Mouse (Mus musculus) liver, embryonic 12.5 days (tissue): ENCODE results near the gene Actrt2. TPM values are rescaled to one million over a fixed set of nuclear protein-coding genes. Genes with fewer than 3 reads are reported as not detected.

Experiments used
- ATAC-seq: fragments of 200-750 bp; cut with Nextera tagmentation; 2 replicates; pipeline ENCODE4 v1.8.0; 2017; ENCODE audit warnings: moderate number of reproducible peaks, mild to moderate bottlenecking, moderate library complexity
- H3K27ac ChIP-seq: fragments of 300-500 bp; sonication (generic); 2 replicates; pipeline ENCODE4 v1.5.1; 2016; ENCODE audit warnings: mild to moderate bottlenecking
- H3K27me3 ChIP-seq: fragments of 300-500 bp; sonication (generic); replicated peaks from 2 replicates; pipeline ENCODE4 v1.6.1; 2016; ENCODE audit warnings: mild to moderate bottlenecking, moderate library complexity
- H3K36me3 ChIP-seq: fragments of 300-500 bp; sonication (generic); 2 replicates; pipeline ENCODE4 v1.6.1; 2016; ENCODE audit warnings: mild to moderate bottlenecking, moderate library complexity
- H3K4me1 ChIP-seq: fragments of 300-500 bp; sonication (generic); 2 replicates; pipeline ENCODE4 v1.6.1; 2016
- H3K4me2 ChIP-seq: fragments of 300-500 bp; sonication (generic); 2 replicates; pipeline ENCODE4 v1.6.1; 2016; ENCODE audit warnings: mild to moderate bottlenecking, moderate library complexity
- H3K4me3 ChIP-seq: fragments of 300-500 bp; sonication (generic); 2 replicates; pipeline ENCODE4 v1.5.1; 2016; ENCODE audit warnings: mild to moderate bottlenecking, moderate library complexity
- H3K9ac ChIP-seq: fragments of 300-500 bp; sonication (generic); 2 replicates; pipeline ENCODE4 v1.6.1; 2016; ENCODE audit warnings: mild to moderate bottlenecking, moderate library complexity
- H3K9me3 ChIP-seq: fragments of 300-500 bp; sonication (generic); replicated peaks from 2 replicates; pipeline ENCODE4 v1.6.1; 2016; ENCODE audit warnings: mild to moderate bottlenecking, moderate library complexity
- WGBS: fragments of 180-500 bp; shearing (Covaris S2); methylation state at CpG from one replicate; pipeline ENCODE4 v1.1.7; 2016; ENCODE audit not compliant: insufficient replicate concordance; 5-methylcytosine and 5-hydroxymethylcytosine counted together
- polyA plus RNA-seq: library from polyadenylated mRNA; unstranded; fragments of >200 nt; fragmentation: Nextera tagmentation; extraction: Ambion mirVana; gene quantifications from 2 replicates; pipeline ENCODE4 v1.2.1, GENCODE M21; 2016

Gene Actrt2
- polyA plus RNA-seq, 1 experiment from 2014 or later: not detected

GRCm38 (mm10) chr4:154700921-154701412, 33.3 kb upstream of the Actrt2 start:
- H3K9me3 ChIP-seq: no peaks in the 10 kb centered on the region
- H3K36me3 ChIP-seq: no peaks in the 10 kb centered on the region
- H3K4me3 ChIP-seq: no peak overlapping the region
- peaks cover 5% of the 10 kb centered on the region; the same call in 1 of the 2 replicates for H3K27me3 ChIP-seq
- H3K9ac ChIP-seq: no peak overlapping the region
- ATAC-seq: no peak
- H3K27ac ChIP-seq: no peak overlapping the region
- no peak overlapping the region for H3K4me2 ChIP-seq
- WGBS: 77% methylated on average over 13 of the region's 13 CpGs
- H3K4me1 ChIP-seq: no peaks in the 10 kb centered on the region

DNA sequence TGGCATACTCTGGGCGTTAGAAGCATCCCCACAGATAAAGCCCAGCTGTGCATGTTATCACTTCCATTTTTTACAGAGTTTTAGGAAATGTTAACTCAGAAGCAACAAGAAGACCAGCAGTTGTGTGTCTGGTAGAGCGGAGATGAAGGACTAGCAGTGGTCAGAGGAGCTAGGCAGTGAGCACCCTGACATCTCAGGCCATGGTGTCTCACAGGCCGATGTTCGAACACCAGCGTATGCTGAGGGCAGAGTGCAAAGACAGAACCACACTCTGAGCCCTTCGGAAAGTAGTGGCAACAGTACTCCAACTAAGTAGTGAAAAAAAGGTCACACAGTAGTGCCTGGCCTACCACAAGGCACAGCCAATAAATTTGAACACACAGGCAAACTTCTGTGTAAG, 32.8 kb upstream of the Actrt2 start:
- Histone ChIP-seq H3K4me1 (no peaks in the 10 kb centered on the region), H3K27me3 (peaks cover 5% of the 10 kb centered on the region; the same call in 1 of the 2 replicates), H3K36me3 (no peaks in the 10 kb centered on the region), H3K4me3 (no peak overlapping the region), H3K4me2 (no peak overlapping the region), H3K9me3 (no peaks in the 10 kb centered on the region), H3K9ac (no peak overlapping the region), H3K27ac (no peak overlapping the region)
- ATAC-seq: no peak
- WGBS: 68% methylated on average over 6 of the region's 6 CpGs

GRCm38 (mm10) chr4:154699236-154699635, 31.6 kb upstream of the Actrt2 start:
- 45% methylated on average over 8 of the region's 8 CpGs for WGBS
- no peak overlapping the region for H3K4me2 ChIP-seq
- no peak overlapping the region for H3K4me3 ChIP-seq
- H3K36me3 ChIP-seq: no peaks in the 10 kb centered on the region
- H3K4me1 ChIP-seq: no peaks in the 10 kb centered on the region
- peaks cover 4% of the 10 kb centered on the region; the same call in 1 of the 2 replicates for H3K27me3 ChIP-seq
- no peak overlapping the region for H3K9ac ChIP-seq
- no peak for ATAC-seq
- H3K27ac ChIP-seq: no peak overlapping the region
- no peaks in the 10 kb centered on the region for H3K9me3 ChIP-seq

DNA sequence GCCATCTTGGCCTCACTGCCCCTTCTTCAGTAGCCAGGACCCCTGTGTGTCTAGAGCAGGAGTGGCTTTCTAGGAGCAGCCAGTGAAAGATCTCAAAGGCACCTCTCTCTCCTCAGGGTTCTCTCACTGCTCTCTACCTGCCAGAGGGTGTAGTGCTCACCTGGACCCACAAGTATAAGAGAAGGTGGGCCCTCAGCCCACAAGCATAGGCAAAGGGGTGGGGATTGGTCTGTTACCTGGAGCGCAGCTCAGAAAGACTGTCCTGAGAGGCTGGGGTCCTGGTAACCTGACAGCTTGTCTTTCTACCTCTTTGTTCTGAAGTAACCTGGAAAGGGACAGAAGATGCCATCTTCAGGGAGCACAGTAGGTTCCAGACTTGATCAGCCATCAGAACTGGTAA, 31.0 kb upstream of the Actrt2 start:
- Histone ChIP-seq H3K4me3 (no peak overlapping the region), H3K27me3 (no peaks in the 10 kb centered on the region; the same call in 1 of the 2 replicates), H3K4me2 (no peak overlapping the region), H3K9ac (no peak overlapping the region), H3K27ac (no peak overlapping the region), H3K36me3 (no peaks in the 10 kb centered on the region), H3K4me1 (no peaks in the 10 kb centered on the region), H3K9me3 (no peaks in the 10 kb centered on the region)
- 95% methylated on average over 1 of the region's 1 CpGs for whole genome bisulfite sequencing
- ATAC-seq: no peak

- no peak for ATAC-seq
- Histone ChIP-seq H3K4me1 (no peaks in the 10 kb centered on the region), H3K9ac (no peak overlapping the region), H3K4me2 (no peak overlapping the region), H3K27me3 (no peaks in the 10 kb centered on the region; the same call in 1 of the 2 replicates), H3K27ac (no peak overlapping the region), H3K4me3 (no peak overlapping the region), H3K36me3 (no peaks in the 10 kb centered on the region), H3K9me3 (no peaks in the 10 kb centered on the region)
- 67% methylated on average over 16 of the region's 16 CpGs for WGBS
Observed at GRCm38 (mm10) chr4:154698021-154698590, 30.4 kb upstream of the Actrt2 start.

DNA sequence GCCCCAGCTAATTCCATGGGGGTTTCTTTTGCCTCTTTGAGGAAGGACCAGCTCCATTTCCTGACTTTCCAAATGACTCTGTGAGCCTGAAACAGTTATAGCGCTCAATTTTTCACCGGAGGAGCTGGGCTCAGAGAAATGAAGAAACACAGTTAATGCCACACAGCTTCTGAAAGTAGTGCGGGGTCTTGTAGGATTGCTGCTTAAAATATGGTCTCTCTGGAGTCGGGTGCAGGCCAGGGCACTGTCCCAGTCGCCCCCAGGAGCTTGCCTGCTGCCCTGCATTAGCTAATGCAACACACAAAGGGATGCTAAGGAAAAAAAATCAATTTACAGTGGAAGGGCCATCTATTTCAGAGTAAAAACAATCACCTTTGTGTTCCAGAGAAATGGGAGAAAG, 29.8 kb upstream of the Actrt2 start:
- no peaks in the 10 kb centered on the region for H3K4me1 ChIP-seq
- H3K4me3 ChIP-seq: no peak overlapping the region
- ATAC-seq: no peak
- H3K36me3 ChIP-seq: no peaks in the 10 kb centered on the region
- H3K27ac ChIP-seq: no peak overlapping the region
- no peaks in the 10 kb centered on the region; the same call in 1 of the 2 replicates for H3K27me3 ChIP-seq
- no peak overlapping the region for H3K4me2 ChIP-seq
- H3K9ac ChIP-seq: no peak overlapping the region
- H3K9me3 ChIP-seq: no peaks in the 10 kb centered on the region
- WGBS: 62% methylated on average over 5 of the region's 5 CpGs

DNA sequence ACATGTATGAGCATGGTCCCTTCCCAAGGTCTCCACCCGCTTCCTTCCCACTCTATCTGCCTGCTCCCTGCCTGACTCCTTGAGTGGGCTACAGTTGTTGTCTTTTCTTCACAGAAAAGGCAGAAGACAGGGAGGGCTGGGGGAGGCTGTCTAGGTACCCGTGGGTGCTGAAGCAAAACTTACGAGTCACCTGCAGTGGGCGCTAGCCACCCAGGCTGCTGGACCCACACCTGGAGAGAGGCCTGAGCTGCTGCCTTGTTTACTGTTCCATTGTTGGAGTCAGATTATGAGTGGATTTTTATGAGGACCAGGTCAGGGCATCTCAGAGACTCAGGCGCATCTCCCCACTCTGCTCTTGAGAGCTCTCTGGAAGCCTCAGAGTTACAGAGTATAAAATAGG, 28.9 kb upstream of the Actrt2 start:
- Histone ChIP-seq H3K9ac (no peak overlapping the region), H3K4me1 (no peaks in the 10 kb centered on the region), H3K27me3 (no peaks in the 10 kb centered on the region; the same call in 1 of the 2 replicates), H3K27ac (no peak overlapping the region), H3K36me3 (no peaks in the 10 kb centered on the region), H3K4me2 (no peak overlapping the region), H3K9me3 (no peaks in the 10 kb centered on the region), H3K4me3 (no peak overlapping the region)
- no peak for ATAC-seq
- WGBS: 53% methylated on average over 5 of the region's 5 CpGs

DNA sequence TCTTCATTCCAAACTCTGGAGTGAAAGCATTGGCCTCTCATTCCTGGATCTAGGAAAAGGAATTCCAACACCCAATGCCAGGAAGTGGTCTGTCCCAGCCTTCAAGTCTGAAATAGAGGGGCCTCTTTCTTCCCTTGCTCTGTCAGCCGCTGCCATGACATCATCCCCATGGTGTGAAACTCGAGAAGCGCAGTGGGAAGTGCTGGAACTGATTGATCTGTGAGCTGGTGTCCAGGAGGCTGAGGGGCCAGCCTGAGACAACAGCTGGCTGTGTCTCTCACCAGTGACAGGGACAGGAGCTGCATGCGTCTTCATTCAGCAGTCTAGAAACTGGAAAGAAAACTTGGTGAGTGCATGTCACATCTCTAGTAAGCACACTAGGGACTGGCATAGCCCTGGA, 28.5 kb upstream of the Actrt2 start:
- H3K36me3 ChIP-seq: no peaks in the 10 kb centered on the region
- no peaks in the 10 kb centered on the region for H3K9me3 ChIP-seq
- no peaks in the 10 kb centered on the region for H3K4me1 ChIP-seq
- H3K9ac ChIP-seq: no peak overlapping the region
- no peaks in the 10 kb centered on the region; the same call in 1 of the 2 replicates for H3K27me3 ChIP-seq
- no peak for ATAC-seq
- WGBS: 13% methylated on average over 4 of the region's 4 CpGs
- H3K4me2 ChIP-seq: no peak overlapping the region
- no peak overlapping the region for H3K27ac ChIP-seq
- no peak overlapping the region for H3K4me3 ChIP-seq

- 72% methylated on average over 5 of the region's 5 CpGs for WGBS
- Histone ChIP-seq H3K9me3 (no peaks in the 10 kb centered on the region), H3K9ac (no peak overlapping the region), H3K27ac (no peak overlapping the region), H3K4me1 (no peaks in the 10 kb centered on the region), H3K36me3 (no peaks in the 10 kb centered on the region), H3K4me3 (no peak overlapping the region), H3K4me2 (no peak overlapping the region), H3K27me3 (no peaks in the 10 kb centered on the region; the same call in 1 of the 2 replicates)
- no peak for ATAC-seq
Observed at GRCm38 (mm10) chr4:154694361-154694760, 26.7 kb upstream of the Actrt2 start.

DNA sequence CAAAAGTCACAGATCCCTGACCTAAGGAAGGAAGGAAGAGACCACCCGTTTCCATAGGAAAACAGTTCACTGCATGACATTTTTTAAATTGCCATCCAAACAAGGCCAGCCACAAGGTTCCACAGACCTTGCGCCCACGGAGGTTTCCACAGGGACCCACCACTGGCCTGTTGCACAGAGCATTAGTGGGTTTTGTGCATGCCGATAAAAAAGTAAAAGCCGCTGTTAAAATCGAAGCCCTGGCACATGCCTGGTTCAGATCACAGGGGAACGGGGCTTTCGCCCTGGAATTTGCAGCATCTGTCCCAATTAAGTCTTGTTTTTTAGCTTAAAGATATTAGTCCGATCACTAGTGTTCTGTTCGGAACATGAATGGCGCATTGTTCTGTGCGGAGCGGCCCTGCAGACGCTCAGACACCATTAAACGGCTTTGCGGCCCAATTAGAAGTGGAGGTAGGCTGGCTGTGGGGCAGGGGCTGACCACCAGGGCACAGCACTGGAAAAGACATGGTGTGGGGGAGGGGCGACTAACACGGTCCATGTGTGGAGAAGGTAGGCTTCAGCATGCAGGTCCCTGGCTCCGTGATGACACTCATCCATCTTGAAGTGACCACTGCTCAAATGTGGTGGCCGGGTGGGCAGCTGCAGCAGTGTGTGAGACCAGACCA, 25.8 kb upstream of the Actrt2 start:
- ATAC-seq: no peak

GRCm38 (mm10) chr4:154683068-154683752, 15.5 kb upstream of the Actrt2 start:
- Histone ChIP-seq H3K4me1 (no peaks in the 10 kb centered on the region), H3K4me3 (no peak overlapping the region), H3K36me3 (no peaks in the 10 kb centered on the region), H3K9me3 (no peaks in the 10 kb centered on the region), H3K9ac (no peak overlapping the region), H3K27me3 (0 out of 2 replicates have a peak, but pooled peaks cover 5% of the 10 kb centered on the region), H3K4me2 (no peak overlapping the region), H3K27ac (no peak overlapping the region)
- ATAC-seq: no peak
- WGBS: 46% methylated on average over 5 of the region's 5 CpGs

More for the DNA sequence above, 25.8 kb upstream of the Actrt2 start:
- Histone ChIP-seq H3K9me3 (no peaks in the 10 kb centered on the region), H3K4me3 (no peak overlapping the region), H3K9ac (no peak overlapping the region), H3K4me1 (no peaks in the 10 kb centered on the region), H3K36me3 (no peaks in the 10 kb centered on the region), H3K4me2 (no peak overlapping the region), H3K27me3 (no peaks in the 10 kb centered on the region; the same call in 1 of the 2 replicates), H3K27ac (no peak overlapping the region)
- 68% methylated on average over 20 of the region's 20 CpGs for WGBS

- WGBS: 51% methylated on average over 14 of the region's 14 CpGs
- no peak overlapping the region for H3K4me2 ChIP-seq
- no peaks in the 10 kb centered on the region for H3K36me3 ChIP-seq
- no peak overlapping the region for H3K4me3 ChIP-seq
- ATAC-seq: no peak
- H3K9me3 ChIP-seq: no peaks in the 10 kb centered on the region
- no peak overlapping the region for H3K9ac ChIP-seq
- H3K4me1 ChIP-seq: no peaks in the 10 kb centered on the region
- 0 out of 2 replicates have a peak, but pooled peaks cover 8% of the 10 kb centered on the region for H3K27me3 ChIP-seq
- no peak overlapping the region for H3K27ac ChIP-seq
Observed at GRCm38 (mm10) chr4:154682311-154682710, 14.6 kb upstream of the Actrt2 start.
